Mouse (Mus musculus) spleen, adult 2 months (tissue): ENCODE results near the gene Afap1.

Source experiments
- CTCF ChIP-seq: fragments of 200-500 bp; IDR thresholded peaks from 2 replicates; pipeline ENCODE4 v1.5.1; 2011; ENCODE audit warnings: mild to moderate bottlenecking, inconsistent platforms; ENCODE audit not compliant: insufficient read depth, insufficient read length, insufficient replicate concordance; ENCODE audit errors: extremely low read depth
- POLR2A ChIP-seq: fragments of 200-500 bp; IDR thresholded peaks from 2 replicates; pipeline ENCODE4 v1.6.1; 2011; ENCODE audit warnings: low read depth, low read length, inconsistent platforms

DNA sequence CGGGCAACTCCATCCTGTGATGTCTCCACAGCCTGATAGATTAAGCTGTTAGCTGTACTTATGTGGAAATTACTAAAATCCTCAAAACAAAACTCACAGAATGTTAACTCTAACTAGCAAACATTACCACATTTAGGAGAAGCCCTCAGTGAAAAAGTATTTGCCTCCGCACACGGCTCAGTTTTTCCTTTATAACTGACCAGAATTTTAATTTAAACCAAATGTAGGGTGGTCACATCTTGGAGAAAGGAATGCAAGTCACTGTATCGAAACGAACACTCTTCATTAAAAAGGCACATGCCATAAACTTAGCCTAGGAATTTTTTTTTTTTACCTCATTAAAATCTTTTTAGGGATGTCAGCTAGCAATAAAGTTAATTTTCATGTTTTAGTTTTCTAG is 87.4 kb downstream of the Afap1 start:
- no peak for TF ChIP-seq CTCF
- TF ChIP-seq POLR2A: no peak
